Mouse (Mus musculus) forelimb bud, embryonic 11.5 days (tissue): ENCODE results near the gene Cd276.
A peak's percentile ranks its signal among the peaks of the same experiment; 100 is the strongest.

Source experiments
- DNase-seq: peaks from one replicate; pipeline ENCODE4 v3.0.0-alpha.2; 2012; ENCODE audit warnings: low read depth, low spot score

Cd276 gene

DNA sequence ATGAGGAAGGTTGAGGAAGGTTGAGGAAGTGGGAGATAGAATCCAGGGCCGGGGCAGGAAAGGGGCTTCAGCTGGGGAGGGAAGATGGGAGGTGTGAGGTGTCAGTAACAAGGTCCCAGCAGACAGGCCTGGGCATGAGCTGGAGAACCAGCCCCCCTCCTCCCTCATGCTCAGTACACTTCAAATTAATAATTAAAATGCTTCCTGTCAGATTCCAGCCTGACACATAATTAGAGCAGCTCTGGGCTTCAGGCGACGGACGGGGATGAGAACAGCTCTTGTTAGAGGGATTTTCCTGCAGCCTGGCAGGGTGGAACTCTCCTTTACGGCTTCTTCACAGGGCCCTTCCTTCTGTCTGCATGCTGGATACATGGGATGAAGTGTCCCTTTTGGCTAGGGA lies 41.5 kb downstream of the Cd276 start:
- no peak for DNase-seq

DNA sequence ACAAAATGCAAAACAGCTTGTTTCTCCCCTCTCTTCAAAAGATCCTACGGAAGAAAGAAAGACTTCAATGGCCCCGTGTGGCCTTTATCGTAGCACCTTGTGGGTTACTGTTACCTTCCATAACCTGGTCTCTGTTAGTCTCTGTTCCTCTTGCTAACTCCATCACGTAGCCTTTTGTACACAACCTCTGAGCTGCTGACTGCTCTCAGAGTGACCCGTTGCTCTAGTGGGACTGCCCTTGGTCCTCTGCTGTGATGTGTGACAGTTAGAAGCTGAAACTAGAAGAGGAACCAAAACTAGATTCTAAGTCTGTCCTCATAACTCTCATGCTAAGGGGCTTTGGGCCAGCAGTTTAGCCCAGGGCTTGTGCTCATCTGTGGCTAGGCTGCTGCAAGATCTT lies 44.8 kb downstream of the Cd276 start:
- no peak for DNase-seq

DNA sequence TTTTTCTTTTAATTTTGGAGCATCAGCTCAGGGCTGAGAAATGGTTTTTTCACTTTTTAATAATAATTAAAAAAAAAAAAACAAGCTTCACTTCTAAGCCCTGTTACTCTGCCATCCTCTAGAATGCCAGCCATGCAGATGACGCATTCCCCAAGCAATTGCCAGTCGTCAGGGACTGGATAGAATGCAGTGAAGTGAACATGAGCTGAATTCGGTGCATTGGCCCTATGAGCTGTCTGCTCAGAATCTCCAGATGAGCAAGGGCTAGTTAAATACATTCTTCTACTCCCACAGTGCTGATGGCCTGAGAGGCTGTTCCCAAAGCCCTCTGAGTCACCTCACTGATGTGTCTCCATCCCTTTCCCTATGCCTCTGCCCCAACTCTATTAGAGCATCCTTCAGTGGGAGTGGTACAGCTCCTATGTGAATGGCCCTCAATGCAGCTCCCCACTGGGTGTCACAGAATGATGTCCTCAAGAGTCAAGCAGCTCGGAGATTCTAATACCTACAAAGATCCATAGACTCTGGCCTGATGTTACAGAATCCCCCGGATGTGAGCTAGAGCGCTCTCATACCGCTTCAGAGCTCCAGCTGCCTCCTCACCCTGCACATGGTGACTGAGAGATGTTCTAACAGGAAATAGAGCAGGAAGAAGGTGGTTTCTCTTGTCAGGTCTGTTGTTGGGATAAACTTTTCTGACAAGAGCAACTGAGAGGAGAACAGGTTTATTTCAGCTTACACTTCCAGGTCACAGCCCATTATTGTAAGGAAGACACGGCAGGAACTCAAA lies 47.8 kb downstream of the Cd276 start:
- DNase-seq: no peak

DNA sequence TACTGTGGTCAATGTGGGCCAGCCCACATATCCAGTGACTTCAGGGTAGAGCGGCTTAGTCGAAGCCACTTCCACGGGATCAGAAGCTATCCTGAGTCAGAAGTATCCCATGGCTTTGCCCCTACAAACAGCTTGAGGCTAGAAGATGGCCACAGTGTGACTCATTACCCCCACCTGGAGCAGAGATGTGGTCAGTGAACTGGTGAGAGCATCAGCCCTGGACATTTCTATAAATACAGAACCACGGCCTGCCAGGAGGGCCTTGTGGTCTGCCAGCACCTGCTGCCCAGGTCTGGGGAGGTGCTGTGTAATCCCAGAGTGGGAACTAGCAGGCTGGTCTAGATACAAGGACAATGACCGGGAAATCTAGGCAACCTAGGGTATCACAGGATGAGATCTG lies 54.3 kb downstream of the Cd276 start:
- no peak for DNase-seq

DNA sequence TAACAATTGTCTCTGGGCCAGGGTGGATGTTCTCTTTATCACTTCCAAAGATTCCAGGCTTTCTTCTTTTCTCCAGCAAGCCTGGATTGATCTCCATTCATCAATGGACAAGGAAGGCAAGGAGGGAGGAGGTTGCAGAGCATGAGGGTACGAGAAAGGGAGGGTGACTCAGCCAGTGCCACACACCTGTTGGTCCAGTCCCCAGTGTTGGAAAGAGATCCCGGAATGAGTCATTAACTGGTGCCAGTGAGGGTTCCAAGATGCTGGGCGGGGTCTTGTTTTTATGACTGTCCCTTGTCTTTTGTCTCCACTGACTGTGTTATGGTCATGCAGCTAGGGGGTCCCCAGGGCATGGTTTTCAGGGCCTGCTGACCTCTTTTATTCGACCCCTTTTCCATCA lies 57.3 kb downstream of the Cd276 start:
- DNase-seq: no peak

DNA sequence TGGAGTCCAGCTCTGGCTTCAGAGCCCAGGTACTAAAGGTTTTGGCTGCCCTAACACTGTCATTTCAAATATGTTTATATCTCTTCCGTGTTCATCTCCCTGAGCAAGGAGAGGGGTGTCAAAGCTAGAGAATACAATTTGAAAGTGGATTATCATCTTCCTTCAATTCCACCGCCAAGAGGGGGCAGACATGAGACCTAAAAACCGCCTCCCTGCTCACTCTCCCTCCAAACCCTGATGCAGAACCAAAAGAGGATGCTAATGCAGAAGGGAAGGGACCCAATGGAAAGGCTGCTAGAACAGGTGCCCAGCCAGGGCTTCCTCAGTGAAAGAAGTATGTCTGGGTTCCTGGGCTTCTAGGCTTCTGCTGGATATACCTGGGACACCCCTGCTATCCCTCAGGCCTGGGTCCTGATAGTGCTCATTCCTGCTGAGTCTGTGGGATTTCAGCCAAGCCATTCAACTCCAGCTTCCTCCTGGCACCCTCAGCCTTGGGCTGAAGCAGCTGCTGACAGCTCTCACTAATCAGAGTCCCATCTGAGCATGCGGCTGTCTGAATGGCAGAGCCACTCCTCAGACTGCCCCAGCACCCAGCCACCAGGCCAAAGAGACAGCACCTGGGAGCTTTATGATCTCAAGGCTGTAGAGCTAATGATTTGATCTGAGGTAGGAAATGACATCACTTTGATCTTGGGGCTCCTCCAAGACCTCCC lies 58.6 kb downstream of the Cd276 start:
- DNase-seq: no peak

DNA sequence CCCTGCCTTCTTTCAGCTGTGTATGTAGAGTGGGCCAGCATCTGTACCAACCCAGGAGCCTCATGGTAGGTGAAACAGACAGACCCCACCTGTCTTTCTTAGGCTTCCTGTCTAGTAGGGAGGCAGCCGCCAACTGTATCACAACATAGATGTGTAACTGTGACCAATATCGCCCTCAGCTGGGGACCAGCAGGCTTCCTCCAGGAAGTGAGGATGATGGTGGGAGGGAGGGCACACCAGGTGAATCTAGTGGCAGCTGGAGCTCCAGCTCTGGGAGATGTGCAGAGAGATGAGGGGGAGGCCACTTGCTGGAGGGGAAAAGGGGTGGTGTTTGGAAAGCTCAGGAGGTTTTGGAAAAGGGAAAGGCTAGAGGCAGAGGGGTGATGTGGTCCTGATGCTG lies 60.2 kb downstream of the Cd276 start:
- no peak for DNase-seq

DNA sequence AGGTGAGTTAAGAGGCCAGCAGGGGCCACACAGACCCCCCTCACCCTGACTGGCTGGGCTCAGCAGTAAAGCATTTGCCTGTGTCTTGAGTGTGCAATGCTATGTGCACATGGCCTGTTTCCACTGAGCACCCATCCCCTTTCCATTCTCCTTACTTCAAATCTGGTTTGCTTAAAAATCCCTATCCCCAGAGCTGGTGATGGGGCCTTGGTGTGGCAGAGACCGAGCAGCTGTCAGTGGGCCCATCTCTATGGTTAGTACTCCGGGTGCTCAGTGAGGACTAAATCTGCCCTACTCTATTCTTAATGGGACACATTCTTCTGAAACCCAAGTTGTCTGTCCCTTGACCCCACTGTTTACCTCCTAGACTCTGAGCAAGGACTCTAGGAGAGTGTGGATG lies 64.8 kb downstream of the Cd276 start:
- no peak for DNase-seq

DNA sequence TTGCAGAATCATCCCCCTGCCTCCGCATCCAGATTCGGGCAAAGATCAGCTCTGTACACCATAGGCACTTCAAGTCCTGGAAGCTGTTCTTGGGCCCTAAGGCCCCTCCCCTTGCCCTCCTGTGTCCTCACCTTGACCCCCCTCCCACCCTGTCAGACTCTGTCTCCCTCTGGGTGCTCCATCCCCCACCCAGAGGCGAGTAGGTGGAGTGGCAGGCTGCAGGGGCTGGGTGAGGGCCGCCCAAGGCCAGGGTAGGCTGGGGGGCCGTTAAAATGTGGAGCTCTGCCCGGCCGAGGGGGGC lies 65.4 kb downstream of the Cd276 start:
- DNase-seq: no peak

DNA sequence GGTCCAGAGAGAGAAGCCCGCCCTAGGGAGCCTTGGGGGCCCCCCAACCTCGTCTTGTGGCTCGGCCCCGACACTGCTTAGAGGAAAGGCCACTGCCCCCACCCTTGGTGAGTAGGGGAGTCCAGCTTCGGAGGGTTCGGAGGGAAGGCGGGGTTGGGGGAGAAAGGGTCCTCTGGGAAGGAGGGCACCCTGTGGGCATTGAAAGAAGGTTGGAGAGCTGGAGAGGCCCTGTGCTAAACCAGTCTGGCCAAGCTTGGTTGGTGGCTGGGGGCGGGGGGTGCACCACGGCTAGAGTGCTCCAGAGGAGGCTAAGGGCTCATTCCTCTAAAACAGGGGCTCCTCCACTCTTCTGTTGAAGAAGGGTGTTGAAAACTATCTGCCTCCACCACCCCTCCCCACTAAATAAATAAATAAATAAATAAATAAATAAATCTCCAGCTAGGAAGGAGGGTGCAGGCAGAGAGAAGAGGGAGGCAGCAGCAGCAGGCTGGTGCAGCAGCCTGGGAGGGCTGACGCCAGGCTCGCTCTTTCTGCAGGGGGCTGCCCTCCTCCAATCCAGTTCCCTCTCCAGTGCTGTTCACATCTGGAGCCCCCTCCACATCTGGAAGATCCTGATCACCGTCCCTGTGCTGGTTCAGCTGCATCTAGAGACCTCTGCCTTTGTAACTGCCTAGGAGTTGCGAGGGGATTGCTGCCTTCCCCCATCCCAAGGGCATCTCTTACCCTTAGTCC lies 65.9 kb downstream of the Cd276 start:
- DNase-seq: no peak

DNA sequence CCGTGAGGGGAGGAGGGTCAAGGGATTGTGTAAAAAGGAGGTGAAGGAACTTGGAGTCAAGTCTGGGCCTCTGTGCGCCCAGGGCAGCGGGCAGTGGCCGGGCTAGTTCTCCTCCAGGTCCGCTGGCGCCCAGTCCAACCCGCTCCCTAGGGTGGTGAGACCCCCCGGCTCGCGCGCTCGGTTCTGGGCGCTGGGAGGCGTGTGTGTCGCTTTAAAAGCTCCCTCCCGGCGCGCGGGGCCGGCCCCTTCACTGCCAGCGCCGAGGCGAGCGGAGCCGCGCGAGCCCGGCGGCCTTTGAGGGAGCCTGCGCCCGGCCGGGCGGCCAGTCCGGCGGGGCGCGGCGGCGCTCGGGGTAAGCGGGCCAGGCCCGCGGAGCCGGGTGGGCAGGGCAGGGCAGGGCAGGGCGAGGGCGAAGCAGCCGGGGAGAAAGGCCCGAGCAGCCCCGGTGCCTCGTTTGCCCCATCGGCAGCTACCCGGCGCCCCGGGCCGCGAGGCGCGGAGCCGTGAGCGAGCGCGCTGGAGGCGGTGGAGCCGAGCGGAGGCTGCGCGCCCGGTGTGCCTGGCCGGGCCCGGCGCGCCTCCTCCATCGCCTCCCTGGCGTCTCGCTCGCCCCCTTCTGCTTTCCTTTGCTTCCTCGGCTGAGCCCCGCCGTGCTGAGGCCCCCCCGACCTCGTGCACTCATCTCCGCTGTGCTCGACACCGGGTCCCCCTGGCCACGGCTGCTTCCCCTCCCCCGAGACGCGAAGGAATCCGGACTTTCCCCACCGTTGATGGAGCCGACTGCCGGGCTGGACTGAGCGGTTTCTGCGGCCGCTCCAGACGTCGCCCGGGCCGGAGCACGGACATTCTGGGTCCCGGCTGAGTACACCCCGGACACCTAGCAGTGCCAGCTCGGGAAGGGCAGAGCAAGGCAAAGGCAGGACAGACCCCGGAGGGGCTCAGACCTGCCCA lies 67.1 kb downstream of the Cd276 start, which contains the start of gene Insyn1:
TSS of gene Insyn1 (plus strand) at position 753 of the 951 bp plus-strand sequence.
- DNase-seq: peak; percentile 48

DNA sequence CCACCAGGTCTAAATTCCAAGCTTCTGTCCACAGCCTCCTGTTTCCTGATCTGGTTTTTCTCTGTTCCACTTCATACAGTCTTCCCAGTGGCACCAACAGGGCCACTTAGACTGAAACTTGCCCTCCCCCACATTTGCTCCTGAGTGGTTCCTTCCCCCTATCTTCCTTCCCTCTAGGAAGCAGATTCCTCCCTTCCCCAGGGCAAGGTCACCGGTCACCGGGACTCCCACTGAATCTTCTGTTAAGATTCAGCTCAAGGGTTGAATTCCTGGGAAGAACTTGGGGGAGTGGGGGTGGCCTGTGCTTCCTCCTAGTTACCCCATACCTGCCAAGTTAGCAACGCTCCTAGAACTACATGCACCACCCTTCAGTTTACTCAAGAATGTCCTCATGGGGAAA lies 68.2 kb downstream of the Cd276 start:
- DNase-seq: no peak
